ENCODE assay signal across 15 mouse cellular contexts in the genomic region with DNA sequence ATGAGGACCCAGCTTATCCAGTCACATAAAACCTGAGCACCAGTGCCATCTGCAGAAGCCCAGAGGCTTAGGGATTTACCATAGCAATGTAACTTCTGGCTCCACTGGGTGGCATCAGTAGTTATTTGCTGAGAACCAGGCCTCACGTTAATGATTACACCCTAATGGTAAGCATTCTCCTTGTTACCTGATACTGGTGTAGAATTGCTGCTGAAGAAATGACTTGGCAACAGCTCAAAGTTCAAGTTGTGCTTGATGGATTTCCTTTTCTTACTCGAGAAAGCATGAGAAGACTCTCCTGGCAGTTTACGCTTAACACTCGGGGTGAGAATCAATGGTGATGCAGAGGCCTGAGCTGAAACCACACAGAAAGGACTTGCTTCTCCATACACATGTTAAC. TPM values are rescaled to one million over a fixed set of nuclear protein-coding genes. Genes with fewer than 3 reads are reported as not detected.
DNase-seq lines count a peak whose midpoint lies in the region; ATAC-seq lines count a peak whose summit lies in the region.
"Had no signal": no experiment of that assay in that cellular context is flagged by ENCODE, and none has a peak within 500 bp of the region (broad histone marks: within the 10 kb centered on the region; RNA-seq: fewer than 3 reads in every experiment).

No protein-coding gene starts in this region.

- no peak for ATAC-seq in limb, embryonic 11.5 days (ENCODE audit: insufficient number of reproducible peaks, low FRiP score, low TSS enrichment, low read depth)
- peak; percentile 74 for ATAC-seq in stomach, embryonic 14.5 days (ENCODE audit: insufficient number of reproducible peaks, insufficient read depth, low FRiP score, low read depth)
- ATAC-seq: midbrain, embryonic 16.5 days had no signal

- peak; percentile 16 for DNase-seq in limb, embryonic 11.5 days (ENCODE audit: low spot score)
- no peak for DNase-seq in limb, embryonic 10.5 days (ENCODE audit: low spot score)
- DNase-seq in kidney, adult 8-10 months = peak; percentile 49 to 87
- peak; percentile 32 for DNase-seq in large intestine, adult 2 months (ENCODE audit: low read depth, low spot score)
- no peak for DNase-seq in adipocyte (ENCODE audit: low spot score)
- no peak for DNase-seq in layer of hippocampus, adult 8-10 months (ENCODE audit: low spot score in 2 of 2)
- no peak for DNase-seq in left cerebral cortex, adult 8-10 months (ENCODE audit: low spot score in 2 of 2)
- DNase-seq: adrenal gland, adult 2 months; cerebellum, adult 2 months; layer of hippocampus, adult 9-11 months had no signal

- no peak overlapping the region for H3K4me3 ChIP-seq in limb, embryonic 11.5 days (ENCODE audit: low read depth, low read length)
- no peak overlapping the region for H3K4me3 ChIP-seq in limb, embryonic 10.5 days
- no peak overlapping the region for H3K4me3 ChIP-seq in stomach, embryonic 14.5 days (ENCODE audit: low read depth, low read length)
- H3K4me3 ChIP-seq: heart, embryonic 15.5 days; hindbrain, embryonic 13.5 days had no signal

- H3K9me3 ChIP-seq in limb, embryonic 11.5 days (ENCODE audit: control insufficient read depth, low read length) = no peaks in the 10 kb centered on the region
- no peaks in the 10 kb centered on the region for H3K9me3 ChIP-seq in limb, embryonic 10.5 days (replicated peaks)
- H3K9me3 ChIP-seq in stomach, embryonic 14.5 days (ENCODE audit: control insufficient read depth, low read depth, low read length) = no peaks in the 10 kb centered on the region
- H3K9me3 ChIP-seq: heart, embryonic 15.5 days; hindbrain, embryonic 13.5 days had no signal

- no peaks in the 10 kb centered on the region for H3K4me1 ChIP-seq in limb, embryonic 11.5 days (ENCODE audit: control insufficient read depth, insufficient read depth, low read length)
- no peaks in the 10 kb centered on the region for H3K4me1 ChIP-seq in limb, embryonic 10.5 days
- no peaks in the 10 kb centered on the region for H3K4me1 ChIP-seq in stomach, embryonic 14.5 days (ENCODE audit: control insufficient read depth, insufficient read depth, low read length)
- H3K4me1 ChIP-seq: heart, embryonic 15.5 days; hindbrain, embryonic 13.5 days had no signal

- H3K27me3 ChIP-seq in limb, embryonic 11.5 days (ENCODE audit: control insufficient read depth, insufficient read depth, low read length) = no peaks in the 10 kb centered on the region
- no peaks in the 10 kb centered on the region for H3K27me3 ChIP-seq in limb, embryonic 10.5 days (ENCODE audit: low read depth, poor library complexity, severe bottlenecking)
- no peaks in the 10 kb centered on the region for H3K27me3 ChIP-seq in stomach, embryonic 14.5 days (ENCODE audit: control insufficient read depth, insufficient read depth, low read length)
- H3K27me3 ChIP-seq: heart, embryonic 15.5 days; hindbrain, embryonic 13.5 days had no signal

- H3K4me2 ChIP-seq in limb, embryonic 11.5 days (ENCODE audit: low read depth, severe bottlenecking) = no peak overlapping the region
- no peak overlapping the region for H3K4me2 ChIP-seq in stomach, embryonic 14.5 days (replicated peaks; ENCODE audit: low read depth, low read length)
- H3K4me2 ChIP-seq: heart, embryonic 15.5 days; hindbrain, embryonic 13.5 days had no signal

- H3K9ac ChIP-seq in limb, embryonic 11.5 days (ENCODE audit: low read length) = no peak overlapping the region
- no peak overlapping the region for H3K9ac ChIP-seq in stomach, embryonic 14.5 days (replicated peaks; ENCODE audit: low read depth, low read length)
- H3K9ac ChIP-seq: heart, embryonic 15.5 days; hindbrain, embryonic 13.5 days had no signal

- WGBS in limb, embryonic 11.5 days = 80% methylated on average over 4 of the region's 4 CpGs
- WGBS in limb, embryonic 10.5 days = 85% methylated on average over 4 of the region's 4 CpGs
- WGBS in large intestine, adult 2 months = 29% methylated on average over 4 of the region's 4 CpGs
- 68% methylated on average over 4 of the region's 4 CpGs for WGBS in stomach, embryonic 14.5 days

- no peak overlapping the region for H3K27ac ChIP-seq in limb, embryonic 11.5 days (replicated peaks; ENCODE audit: low read depth, low read length)
- H3K27ac ChIP-seq in limb, embryonic 10.5 days = no peak overlapping the region
- no peak overlapping the region for H3K27ac ChIP-seq in stomach, embryonic 14.5 days (ENCODE audit: low read length)
- H3K27ac ChIP-seq: heart, embryonic 15.5 days; hindbrain, embryonic 13.5 days; macrophage had no signal

- H3K36me3 ChIP-seq in limb, embryonic 11.5 days (ENCODE audit: control insufficient read depth, insufficient read depth, low read length) = peaks cover 14% of the 10 kb centered on the region; the same call in 1 of the 2 replicates
- peaks cover 99% of the 10 kb centered on the region for H3K36me3 ChIP-seq in limb, embryonic 10.5 days
- H3K36me3 ChIP-seq in stomach, embryonic 14.5 days (ENCODE audit: control insufficient read depth, insufficient read depth, low read length) = peaks cover 59% of the 10 kb centered on the region

RNA-seq across cellular contexts. Expression of gene Arhgap11a, which starts 9.0 kb away (rescaled TPM):
- polyA plus RNA-seq in limb, embryonic 11.5 days (2014; fragmentation: Nextera tagmentation; extraction: Ambion mirVana) = 5.7 and 7.3 TPM in 2 replicates
- polyA plus RNA-seq in limb, embryonic 10.5 days (2016; fragmentation: Nextera tagmentation; extraction: Ambion mirVana) = 34.8 and 40.7 TPM in 2 replicates
- 3.7 and 4.5 TPM in 2 replicates for polyA plus RNA-seq in large intestine, adult 2 months (2012; rRNA removed)
- polyA plus RNA-seq in stomach, embryonic 14.5 days (2014; fragmentation: Nextera tagmentation; extraction: Ambion mirVana) = 6.3 and 7.1 TPM in 2 replicates
- total RNA-seq in layer of hippocampus, adult 8-10 months (2022) = 1 to 10 TPM; 1.1 to 3.3 (median 2.5) TPM
- total RNA-seq in left cerebral cortex, adult 8-10 months (2022) = 1 to 10 TPM; 2.7 to 3.3 (median 2.8) TPM

RNA-seq across cellular contexts. Expression of gene Scg5, which starts 10.6 kb away (rescaled TPM):
- 0.57 and 1.5 TPM in 2 replicates for polyA plus RNA-seq in limb, embryonic 11.5 days (2014; fragmentation: Nextera tagmentation; extraction: Ambion mirVana)
- 0.61 and 0.85 TPM in 2 replicates for polyA plus RNA-seq in limb, embryonic 10.5 days (2016; fragmentation: Nextera tagmentation; extraction: Ambion mirVana)
- polyA plus RNA-seq in large intestine, adult 2 months (2012; rRNA removed) = 2.2 and 3.1 TPM in 2 replicates
- polyA plus RNA-seq in stomach, embryonic 14.5 days (2014; fragmentation: Nextera tagmentation; extraction: Ambion mirVana) = 16.4 and 17.7 TPM in 2 replicates
- 100 to 1,000 TPM; 368 to 431 (median 406) TPM for total RNA-seq in layer of hippocampus, adult 8-10 months (2022)
- 100 to 1,000 TPM; 482 to 536 (median 524) TPM for total RNA-seq in left cerebral cortex, adult 8-10 months (2022)
- polyA plus RNA-seq: macrophage had no signal

Comparison
In these comparisons a context has a peak if more than half of its experiments do, and no peak if none do; other contexts are left out.
1. DNase-seq: peak in limb, embryonic 11.5 days (single experiment), kidney, adult 8-10 months (2 of 2) and large intestine, adult 2 months (single experiment); none in limb, embryonic 10.5 days (single experiment), adipocyte (single experiment), layer of hippocampus, adult 8-10 months (0 of 2) and left cerebral cortex, adult 8-10 months (0 of 2).